Mouse (Mus musculus) liver, adult 2 months (tissue): ENCODE results near the gene Kcnq2.

Experiments used
- CTCF ChIP-seq: fragments of 200-500 bp; IDR thresholded peaks from 2 replicates; pipeline ENCODE4 v1.5.1; 2011; ENCODE audit warnings: low read depth, low read length, control low read depth
- POLR2A ChIP-seq: fragments of 200-500 bp; IDR thresholded peaks from 2 replicates; pipeline ENCODE4 v1.6.1; 2011; ENCODE audit warnings: low read length, control low read depth; ENCODE audit not compliant: insufficient read depth; ENCODE audit errors: extremely low read depth

DNA sequence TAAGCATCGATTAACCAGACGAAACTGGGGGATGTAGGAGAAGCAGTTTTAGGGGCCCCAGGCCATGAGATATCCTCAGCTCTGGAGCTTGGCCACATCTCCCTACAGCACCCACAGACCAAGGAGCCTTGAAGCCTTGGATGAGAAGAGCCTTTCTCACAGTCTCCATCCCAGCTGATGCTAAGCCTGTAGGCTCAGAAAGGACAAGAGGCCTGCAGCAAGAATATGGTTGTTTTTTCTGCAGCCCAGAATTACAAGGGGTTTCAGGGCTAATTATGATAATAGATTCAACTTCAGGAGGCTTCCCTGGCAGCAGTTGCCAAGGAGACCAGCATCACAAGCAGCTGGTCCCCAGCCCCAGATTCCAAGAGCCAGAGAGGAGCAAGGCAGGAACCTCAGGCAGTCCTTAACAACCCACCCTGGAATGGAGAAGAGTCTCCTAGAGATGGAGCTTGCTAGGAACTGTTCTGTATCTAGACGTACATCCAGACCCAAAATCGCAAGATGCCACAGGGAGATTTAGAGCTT, 14.1 kb downstream of the Kcnq2 start:
- TF ChIP-seq CTCF (no peak), POLR2A (no peak)
